Mouse (Mus musculus): ENCODE data around the gene Tnxb.

GRCm38 (mm10) chr17:34631647-34632046 lies 38.7 kb upstream of the Tnxb start:
- TF ChIP-seq ZNF384 (IDR thresholded peaks at IDR 0.05; ENCODE audit: low read depth, low read length) (no peak), ZC3H11A (IDR thresholded peaks at IDR 0.05; ENCODE audit: borderline replicate concordance, low read depth, low read length) (no peak), MAFK (IDR thresholded peaks at IDR 0.05; ENCODE audit: insufficient read depth, low read depth, low read length) (no peak)
